In genomic region chr10:41509160-41509559, GRCm38 (mm10) we compare ENCODE assay signal across 10 mouse cellular contexts. TPM values are rescaled to one million over a fixed set of nuclear protein-coding genes. Genes with fewer than 3 reads are reported as not detected.
A peak's percentile ranks its signal among the peaks of the same experiment; 100 is the strongest.
DNase-seq lines count a peak whose midpoint lies in the region; ATAC-seq and TF ChIP-seq lines count a peak whose summit lies in the region.
"Had no signal": no experiment of that assay in that cellular context is flagged by ENCODE, and none has a peak within 500 bp of the region (broad histone marks: within the 10 kb centered on the region; RNA-seq: fewer than 3 reads in every experiment).

No protein-coding gene starts in this region.

- H3K27ac ChIP-seq in liver, adult 2 months (replicated peaks; ENCODE audit: insufficient read depth, low read depth, low read length) = no peak overlapping the region
- H3K27ac ChIP-seq in liver, embryonic 11.5 days (ENCODE audit: low read depth, low read length) = no peak overlapping the region
- H3K27ac ChIP-seq in forebrain, embryonic 10.5 days = no peak overlapping the region
- H3K27ac ChIP-seq: embryonic facial prominence, embryonic 12.5 days had no signal

- no peaks in the 10 kb centered on the region for H3K79me2 ChIP-seq in liver, adult 2 months (ENCODE audit: control insufficient read depth, insufficient read depth, low read length)

- H3K27me3 ChIP-seq in liver, adult 2 months (ENCODE audit: control insufficient read depth, insufficient read depth, low read length) = no peaks in the 10 kb centered on the region
- H3K27me3 ChIP-seq in liver, embryonic 11.5 days (replicated peaks; ENCODE audit: control insufficient read depth, insufficient read depth, low read length) = no peaks in the 10 kb centered on the region
- H3K27me3 ChIP-seq in forebrain, embryonic 10.5 days (ENCODE audit: poor library complexity, severe bottlenecking) = no peaks in the 10 kb centered on the region
- H3K27me3 ChIP-seq: embryonic facial prominence, embryonic 12.5 days had no signal

- H3K4me1 ChIP-seq in liver, adult 2 months (ENCODE audit: control insufficient read depth, insufficient read depth, low read length) = no peaks in the 10 kb centered on the region
- H3K4me1 ChIP-seq in liver, embryonic 11.5 days (replicated peaks; ENCODE audit: control insufficient read depth, insufficient read depth, low read length) = no peaks in the 10 kb centered on the region
- H3K4me1 ChIP-seq in forebrain, embryonic 10.5 days = no peaks in the 10 kb centered on the region
- H3K4me1 ChIP-seq: embryonic facial prominence, embryonic 12.5 days had no signal

- DNase-seq in adrenal gland, postnatal 10 days = peak; percentile 40
- no peak for DNase-seq in adrenal gland, postnatal 25 days
- DNase-seq in liver, adult 2 months (ENCODE audit: extremely low read depth, low read depth, low spot score) = no peak
- no peak for DNase-seq in liver, embryonic 11.5 days (ENCODE audit: low spot score)
- no peak for DNase-seq in brain, embryonic 14.5 days (ENCODE audit: low read depth)
- DNase-seq in layer of hippocampus, adult 8-10 months (ENCODE audit: low spot score in 2 of 2) = no peak
- no peak for DNase-seq in forebrain, embryonic 10.5 days (ENCODE audit: extremely low spot score, low spot score)
- DNase-seq: right cerebral cortex, postnatal 25 days had no signal

- TF ChIP-seq POLR2A in liver, adult 2 months (IDR thresholded peaks at IDR 0.05; ENCODE audit: extremely low read depth, insufficient read depth, low read length) = no peak
- TF ChIP-seq POLR2A in brain, embryonic 14.5 days (IDR thresholded peaks at IDR 0.05; ENCODE audit: borderline replicate concordance, extremely low read depth, insufficient read depth, insufficient read length, poor library complexity, severe bottlenecking) = no peak

- no peak overlapping the region for H3K4me2 ChIP-seq in liver, embryonic 11.5 days
- H3K4me2 ChIP-seq: embryonic facial prominence, embryonic 12.5 days had no signal

- TF ChIP-seq CTCF in liver, adult 2 months (IDR thresholded peaks at IDR 0.05; ENCODE audit: low read depth, low read length) = peak; percentile 61; the same call in 1 of the 2 replicates
- TF ChIP-seq CTCF in brain, embryonic 14.5 days (IDR thresholded peaks at IDR 0.05; ENCODE audit: borderline replicate concordance, extremely low read depth, insufficient read depth, insufficient read length) = peak; percentile 41; the same call in 1 of the 2 replicates

- H3K36me3 ChIP-seq in liver, adult 2 months (ENCODE audit: control insufficient read depth, insufficient read depth, low read length) = no peaks in the 10 kb centered on the region
- H3K36me3 ChIP-seq in liver, embryonic 11.5 days (ENCODE audit: control insufficient read depth, insufficient read depth, low read length) = no peaks in the 10 kb centered on the region
- no peaks in the 10 kb centered on the region for H3K36me3 ChIP-seq in forebrain, embryonic 10.5 days (replicated peaks)
- H3K36me3 ChIP-seq: embryonic facial prominence, embryonic 12.5 days had no signal

- H3K9ac ChIP-seq in liver, adult 2 months (ENCODE audit: low read depth, low read length) = no peak overlapping the region
- H3K9ac ChIP-seq in liver, embryonic 11.5 days (ENCODE audit: low read depth, low read length) = no peak overlapping the region
- H3K9ac ChIP-seq: embryonic facial prominence, embryonic 12.5 days had no signal

- no peak overlapping the region for H3K4me3 ChIP-seq in liver, adult 2 months (ENCODE audit: insufficient read depth, low read depth, low read length)
- H3K4me3 ChIP-seq in liver, embryonic 11.5 days (ENCODE audit: low read depth, low read length) = no peak overlapping the region
- H3K4me3 ChIP-seq in forebrain, embryonic 10.5 days = no peak overlapping the region
- H3K4me3 ChIP-seq: embryonic facial prominence, embryonic 12.5 days had no signal

- ATAC-seq in liver, embryonic 11.5 days (replicated peaks; ENCODE audit: low FRiP score) = no peak
- ATAC-seq in neutrophil, adult 5-6 weeks (ENCODE audit: extremely low read depth, insufficient number of reproducible peaks, low FRiP score, poor library complexity, severe bottlenecking) = peak; percentile 52; the same call in 1 of the 2 replicates

- H3K9me3 ChIP-seq in liver, embryonic 11.5 days (ENCODE audit: control insufficient read depth, low read length) = no peaks in the 10 kb centered on the region
- H3K9me3 ChIP-seq in forebrain, embryonic 10.5 days = no peaks in the 10 kb centered on the region
- H3K9me3 ChIP-seq: embryonic facial prominence, embryonic 12.5 days had no signal

- WGBS in liver, adult 2 months = 62% methylated on average over 2 of the region's 2 CpGs
- 33% methylated on average over 2 of the region's 2 CpGs for WGBS in liver, embryonic 11.5 days
- 41% methylated on average over 2 of the region's 2 CpGs for WGBS in forebrain, embryonic 10.5 days

RNA-seq across cellular contexts. Expression of gene Cd164, which starts 10.1 kb away (rescaled TPM):
- total RNA-seq in adrenal gland, postnatal 10 days (2021) = 100 to 1,000 TPM; 181 to 183 TPM
- total RNA-seq in adrenal gland, postnatal 25 days (2021) = 213 and 238 TPM in 2 replicates
- total RNA-seq in liver, adult 2 months (2014; rRNA removed) = 139 and 155 TPM in 2 replicates
- polyA plus RNA-seq in liver, adult 2 months (2012; rRNA removed) = 161 and 182 TPM in 2 replicates
- 122 and 142 TPM in 2 replicates for polyA plus RNA-seq in liver, embryonic 11.5 days (2014; fragmentation: Nextera tagmentation; extraction: Ambion mirVana)
- 57.1 and 58.2 TPM in 2 replicates for polyA plus RNA-seq in brain, embryonic 14.5 days (2012; rRNA removed)
- 137 and 155 TPM in 2 replicates for total RNA-seq in neutrophil, adult 5-6 weeks (2017)
- total RNA-seq in layer of hippocampus, adult 8-10 months (2022) = 10 to 100 TPM; 70.1 to 77.8 (median 73.1) TPM
- polyA plus RNA-seq in forebrain, embryonic 10.5 days (2016; fragmentation: Nextera tagmentation; extraction: Ambion mirVana) = 125 and 129 TPM in 2 replicates

RNA-seq across cellular contexts. Expression of gene Ppil6, which starts 18.9 kb away (rescaled TPM):
- 1 to 10 TPM in 1 of 2 experiments, under 1 TPM in 1; 0.33 to 1.1 TPM for total RNA-seq in adrenal gland, postnatal 10 days (2021)
- total RNA-seq in adrenal gland, postnatal 25 days (2021) = 1.7 TPM in 1 of 2 replicates, not detected in the other
- total RNA-seq in liver, adult 2 months (2014; rRNA removed) = 0.94 and 1.1 TPM in 2 replicates
- 0.09 and 0.26 TPM in 2 replicates for polyA plus RNA-seq in liver, adult 2 months (2012; rRNA removed)
- polyA plus RNA-seq in liver, embryonic 11.5 days (2014; fragmentation: Nextera tagmentation; extraction: Ambion mirVana) = 0.25 TPM in 1 of 2 replicates, not detected in the other
- polyA plus RNA-seq in brain, embryonic 14.5 days (2012; rRNA removed) = 2.0 and 2.1 TPM in 2 replicates
- not detected in 2 replicates for total RNA-seq in neutrophil, adult 5-6 weeks (2017)
- total RNA-seq in layer of hippocampus, adult 8-10 months (2022) = 1 to 10 TPM; 4.1 to 8.3 (median 6.3) TPM
- polyA plus RNA-seq in forebrain, embryonic 10.5 days (2016; fragmentation: Nextera tagmentation; extraction: Ambion mirVana) = 0.71 and 1.8 TPM in 2 replicates

RNA-seq across cellular contexts. Expression of gene Smpd2, which starts 19.0 kb away (rescaled TPM):
- 10 to 100 TPM; 23.6 to 29.0 TPM for total RNA-seq in adrenal gland, postnatal 10 days (2021)
- 27.2 and 36.3 TPM in 2 replicates for total RNA-seq in adrenal gland, postnatal 25 days (2021)
- total RNA-seq in liver, adult 2 months (2014; rRNA removed) = 29.3 and 30.8 TPM in 2 replicates
- 47.6 and 51.5 TPM in 2 replicates for polyA plus RNA-seq in liver, adult 2 months (2012; rRNA removed)
- 21.8 and 25.3 TPM in 2 replicates for polyA plus RNA-seq in liver, embryonic 11.5 days (2014; fragmentation: Nextera tagmentation; extraction: Ambion mirVana)
- polyA plus RNA-seq in brain, embryonic 14.5 days (2012; rRNA removed) = 41.5 and 52.2 TPM in 2 replicates
- 24.4 and 25.5 TPM in 2 replicates for total RNA-seq in neutrophil, adult 5-6 weeks (2017)
- total RNA-seq in layer of hippocampus, adult 8-10 months (2022) = 10 to 100 TPM; 15.2 to 20.7 (median 19.1) TPM
- polyA plus RNA-seq in forebrain, embryonic 10.5 days (2016; fragmentation: Nextera tagmentation; extraction: Ambion mirVana) = 64.7 and 65.6 TPM in 2 replicates

RNA-seq across cellular contexts. Expression of gene Mical1, which starts 33.0 kb away (rescaled TPM):
- total RNA-seq in adrenal gland, postnatal 10 days (2021) = 10 to 100 TPM; 15.2 to 19.0 TPM
- 10.4 and 11.8 TPM in 2 replicates for total RNA-seq in adrenal gland, postnatal 25 days (2021)
- 0.55 and 0.94 TPM in 2 replicates for total RNA-seq in liver, adult 2 months (2014; rRNA removed)
- 0.82 and 3.7 TPM in 2 replicates for polyA plus RNA-seq in liver, adult 2 months (2012; rRNA removed)
- polyA plus RNA-seq in liver, embryonic 11.5 days (2014; fragmentation: Nextera tagmentation; extraction: Ambion mirVana) = 19.3 and 19.8 TPM in 2 replicates
- 34.2 and 44.8 TPM in 2 replicates for polyA plus RNA-seq in brain, embryonic 14.5 days (2012; rRNA removed)
- total RNA-seq in neutrophil, adult 5-6 weeks (2017) = 255 and 263 TPM in 2 replicates
- 10 to 100 TPM; 16.4 to 33.5 (median 24.9) TPM for total RNA-seq in layer of hippocampus, adult 8-10 months (2022)
- 48.3 and 50.0 TPM in 2 replicates for polyA plus RNA-seq in forebrain, embryonic 10.5 days (2016; fragmentation: Nextera tagmentation; extraction: Ambion mirVana)

RNA-seq across cellular contexts. Expression of gene Zbtb24, which starts 59.0 kb away (rescaled TPM):
- total RNA-seq in adrenal gland, postnatal 10 days (2021) = 10 to 100 TPM; 15.5 to 18.9 TPM
- total RNA-seq in adrenal gland, postnatal 25 days (2021) = 21.8 and 26.0 TPM in 2 replicates
- total RNA-seq in liver, adult 2 months (2014; rRNA removed) = 10.6 and 11.1 TPM in 2 replicates
- polyA plus RNA-seq in liver, adult 2 months (2012; rRNA removed) = 7.6 and 10.5 TPM in 2 replicates
- polyA plus RNA-seq in liver, embryonic 11.5 days (2014; fragmentation: Nextera tagmentation; extraction: Ambion mirVana) = 10.8 and 11.5 TPM in 2 replicates
- polyA plus RNA-seq in brain, embryonic 14.5 days (2012; rRNA removed) = 23.0 and 23.1 TPM in 2 replicates
- 62.5 and 64.1 TPM in 2 replicates for total RNA-seq in neutrophil, adult 5-6 weeks (2017)
- total RNA-seq in layer of hippocampus, adult 8-10 months (2022) = 10 to 100 TPM; 18.5 to 25.6 (median 23.1) TPM
- polyA plus RNA-seq in forebrain, embryonic 10.5 days (2016; fragmentation: Nextera tagmentation; extraction: Ambion mirVana) = 16.0 and 17.7 TPM in 2 replicates
